Mouse (Mus musculus) gastrocnemius, adult 2 months (tissue): ENCODE measurements around the gene Spata1. TPM values are rescaled to one million over a fixed set of nuclear protein-coding genes. Genes with fewer than 3 reads are reported as not detected.

Experiments
- DNase-seq: peaks from one replicate; pipeline ENCODE4 v3.0.0; 2022
- H3K27ac ChIP-seq: fragments of 200-600 bp; 2 replicates; pipeline ENCODE4 v1.8.1; 2022; ENCODE audit warnings: mild to moderate bottlenecking
- H3K4me3 ChIP-seq: fragments of 200-600 bp; 2 replicates; pipeline ENCODE4 v1.8.1; 2022; ENCODE audit warnings: mild to moderate bottlenecking, moderate library complexity
- CTCF ChIP-seq: fragments of 200-600 bp; IDR thresholded peaks from 2 replicates; pipeline ENCODE4 v1.8.1; 2022; ENCODE audit warnings: antibody characterized with exemption, mild to moderate bottlenecking, moderate library complexity
- intact Hi-C: fragments of 180-260 bp; cut with DNase I; formaldehyde crosslinking; loops from one replicate; pipeline ENCODE4 v1.15.1; 2025
- total RNA-seq, 2 experiments: library from RNA; stranded (reverse); gene quantifications; 2 replicates each; pipeline ENCODE4 v1.2.3; 2021

Spata1 gene
- total RNA-seq, 2 experiments from 2014 or later = 4.4 to 5.4 TPM

DNA sequence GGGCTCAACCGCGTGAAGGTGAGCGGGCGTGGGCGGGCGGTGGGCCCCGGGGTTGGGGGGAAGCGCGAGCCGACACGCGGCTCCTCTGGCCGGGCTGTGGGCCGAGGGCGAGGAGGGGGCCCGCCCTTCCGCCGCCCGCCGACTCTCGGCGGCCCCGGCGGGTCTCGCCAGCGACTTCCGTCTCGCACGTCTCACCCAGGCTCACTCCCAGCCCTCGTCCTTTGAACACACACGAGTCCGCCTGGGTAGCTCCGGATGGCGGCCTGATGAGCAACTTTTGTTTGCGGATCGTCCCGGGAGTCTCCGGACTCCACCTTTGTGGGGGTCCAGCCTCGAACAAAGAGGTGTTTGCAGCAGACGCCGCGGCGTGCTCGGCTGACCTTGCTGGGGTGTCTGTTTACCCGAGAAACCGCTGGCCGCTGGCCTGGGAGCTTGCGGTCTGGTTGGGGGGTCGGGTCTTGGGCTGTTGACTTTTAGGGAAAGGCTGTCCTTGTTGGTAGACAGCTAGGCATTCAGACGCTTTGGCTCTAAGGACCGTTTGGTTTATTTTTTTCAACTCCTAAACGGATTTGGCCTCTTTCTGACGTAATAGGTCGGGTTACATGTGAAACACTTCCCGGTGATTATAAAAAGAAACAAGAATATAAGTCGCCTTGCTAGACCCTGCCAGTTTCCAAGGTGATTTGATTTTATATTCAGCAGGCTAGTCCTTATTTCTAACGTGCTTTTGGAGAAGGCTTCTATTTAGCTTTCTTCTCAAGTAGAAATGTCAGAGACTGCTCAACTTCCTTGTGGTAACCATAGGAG, 653 bp upstream of the Spata1 start:
- peak; percentile 75 for DNase-seq
- Histone ChIP-seq H3K27ac (peak overlapping the region; percentile 99), H3K4me3 (peak overlapping the region; percentile 99)
- no peak for TF ChIP-seq CTCF
- intact Hi-C loops = loop anchor here (2.0 kb wide), 1 partner anchor 21 kb away; the partner anchor contains the start of gene Rpf1

DNA sequence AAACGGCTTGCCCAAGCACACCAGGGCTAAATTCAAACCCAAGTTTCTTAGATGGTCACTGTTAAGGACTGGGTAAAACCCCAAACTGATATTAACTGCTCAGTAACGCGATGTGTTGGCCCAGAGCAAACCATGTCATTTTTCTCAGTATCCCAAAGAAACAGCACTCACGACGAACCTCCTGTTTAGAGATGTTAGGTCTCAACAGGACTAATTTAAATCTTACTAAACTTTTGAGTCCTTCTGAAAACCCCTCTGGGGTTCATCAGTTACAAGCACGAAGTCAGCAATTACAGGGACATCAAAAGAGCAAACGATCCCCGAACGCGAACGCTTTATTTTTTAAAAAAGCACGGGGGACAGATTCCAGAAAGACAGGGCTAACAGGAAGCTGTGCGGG, 564 bp downstream of the Spata1 start:
- Histone ChIP-seq H3K4me3 (peak overlapping the region; percentile 99), H3K27ac (peak overlapping the region; percentile 99)
- DNase-seq = no peak
- intact Hi-C loops = loop anchor here (5.0 kb wide), 1 partner anchor 47 kb away; no protein-coding TSS in a partner anchor
- TF ChIP-seq CTCF = no peak

GRCm38 (mm10) chr3:146494941-146495340, 4.6 kb downstream of the Spata1 start:
- no peak for DNase-seq
- intact Hi-C loops = loop anchor here (5.0 kb wide), 1 partner anchor 43 kb away; no protein-coding TSS in a partner anchor
- no peak for TF ChIP-seq CTCF
- H3K27ac ChIP-seq = no peak overlapping the region
- no peak overlapping the region for H3K4me3 ChIP-seq

DNA sequence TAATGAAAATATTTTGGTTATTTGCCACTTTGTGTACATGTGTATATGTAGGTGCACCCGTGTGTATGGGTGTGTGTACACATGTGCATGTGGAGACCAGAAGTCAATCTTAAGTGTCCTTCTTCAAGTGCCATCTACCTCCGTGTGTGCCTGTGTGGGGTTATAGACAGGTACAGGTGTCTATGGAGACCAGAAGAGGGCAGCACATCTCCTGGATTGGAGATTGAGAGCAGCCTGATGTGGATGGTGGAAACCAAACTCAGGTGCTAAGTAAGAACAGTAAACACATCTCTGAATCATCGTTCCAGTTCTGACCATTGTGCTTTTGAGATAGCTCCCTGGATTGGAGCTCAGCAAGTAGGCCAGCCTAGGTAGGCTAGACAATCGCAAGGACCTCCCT, 13.1 kb downstream of the Spata1 start:
- TF ChIP-seq CTCF = 0 out of 2 replicates have a peak, but pooled peaks have one; percentile 7
- no peak for DNase-seq
- intact Hi-C loops = no loop called here
- Histone ChIP-seq H3K4me3 (no peak overlapping the region), H3K27ac (no peak overlapping the region)

GRCm38 (mm10) chr3:146482044-146482443, 17.5 kb downstream of the Spata1 start:
- no peak for DNase-seq
- intact Hi-C loops = no loop called here
- no peak overlapping the region for H3K27ac ChIP-seq
- peak; percentile 41 for TF ChIP-seq CTCF
- no peak overlapping the region for H3K4me3 ChIP-seq

GRCm38 (mm10) chr3:146474428-146474827, 25.1 kb downstream of the Spata1 start:
- intact Hi-C loops = no loop called here
- no peak for DNase-seq
- no peak overlapping the region for H3K4me3 ChIP-seq
- no peak overlapping the region for H3K27ac ChIP-seq
- TF ChIP-seq CTCF = no peak

GRCm38 (mm10) chr3:146473741-146474140, 25.8 kb downstream of the Spata1 start:
- Histone ChIP-seq H3K4me3 (no peak overlapping the region), H3K27ac (no peak overlapping the region)
- TF ChIP-seq CTCF = no peak
- no peak for DNase-seq
- intact Hi-C loops = no loop called here

DNA sequence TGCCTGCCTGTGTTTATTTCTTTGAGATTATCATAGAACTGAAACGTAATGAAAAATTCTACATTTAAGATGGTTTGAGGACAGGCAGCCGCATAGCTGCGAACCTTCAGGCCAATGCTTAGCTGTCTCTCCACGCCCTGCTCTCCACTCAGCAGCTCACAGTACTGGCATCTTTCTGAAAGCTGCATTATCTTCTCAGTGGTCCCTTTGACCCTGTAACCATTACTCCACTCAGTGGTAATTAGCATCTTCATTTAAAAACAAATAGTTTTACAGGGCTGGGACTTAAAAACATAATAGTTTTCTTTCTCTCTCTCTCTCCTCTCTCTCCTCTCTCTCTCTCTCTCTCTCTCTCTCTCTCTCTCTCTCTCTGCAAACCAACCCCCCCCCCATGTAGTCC, 26.9 kb downstream of the Spata1 start:
- intact Hi-C loops = no loop called here
- Histone ChIP-seq H3K27ac (no peak overlapping the region), H3K4me3 (no peak overlapping the region)
- no peak for DNase-seq
- no peak for TF ChIP-seq CTCF

GRCm38 (mm10) chr3:146469226-146469625, 30.3 kb downstream of the Spata1 start:
- no peak for DNase-seq
- Histone ChIP-seq H3K27ac (no peak overlapping the region), H3K4me3 (no peak overlapping the region)
- no peak for TF ChIP-seq CTCF
- intact Hi-C loops = no loop called here

- DNase-seq = no peak
- Histone ChIP-seq H3K4me3 (no peak overlapping the region), H3K27ac (no peak overlapping the region)
- no peak; the same call in 1 of the 2 replicates for TF ChIP-seq CTCF
- intact Hi-C loops = no loop called here
Measured at GRCm38 (mm10) chr3:146462939-146463338, 36.6 kb downstream of the Spata1 start.

- intact Hi-C loops = loop anchor here (5.0 to 10.0 kb wide), 2 partner anchors 46 to 107 kb away; partner anchors contain the start of genes Gng5 and Spata1
- Histone ChIP-seq H3K4me3 (no peak overlapping the region), H3K27ac (no peak overlapping the region)
- TF ChIP-seq CTCF = no peak
- DNase-seq = no peak
Measured at GRCm38 (mm10) chr3:146451375-146451774, 48.2 kb downstream of the Spata1 start.

GRCm38 (mm10) chr3:146450371-146450841, 49.1 kb downstream of the Spata1 start:
- intact Hi-C loops = loop anchor here (5.0 to 10.0 kb wide), 2 partner anchors 47 to 106 kb away; partner anchors contain the start of genes Gng5 and Spata1
- TF ChIP-seq CTCF = peak; percentile 42
- peak overlapping the region; percentile 92 for H3K27ac ChIP-seq
- peak; percentile 95 for DNase-seq
- H3K4me3 ChIP-seq = peak overlapping the region; percentile 91

DNA sequence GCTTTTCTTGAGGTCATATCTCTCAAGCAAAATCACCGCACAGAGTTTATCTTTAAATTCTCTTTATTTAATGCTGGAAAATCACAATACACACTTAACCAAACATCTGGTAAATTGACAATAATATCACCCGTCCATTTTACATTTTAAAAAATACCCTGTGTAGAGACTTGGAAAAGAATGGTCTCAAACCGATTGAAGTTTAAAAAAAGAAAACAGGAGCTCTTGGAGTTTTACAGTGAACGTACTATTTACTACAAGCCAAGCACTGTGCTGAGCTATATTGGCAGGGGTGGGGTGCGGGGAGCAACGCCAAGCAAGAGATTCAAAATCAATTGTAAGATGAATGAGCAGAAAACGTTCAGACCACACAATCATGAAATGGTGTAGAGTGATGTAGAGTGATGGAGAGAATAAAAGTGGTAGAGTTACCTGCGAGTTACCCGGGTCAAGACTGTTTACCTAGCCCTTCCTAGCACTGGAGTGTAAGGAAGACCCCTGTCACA, 49.8 kb downstream of the Spata1 start, which contains the start of gene Ctbs:
Gene Ctbs (plus strand): TSS at position 51 of the 506 bp plus-strand sequence.
- no peak for TF ChIP-seq CTCF
- Histone ChIP-seq H3K4me3 (peak within 1 kb of the TSS; percentile 91), H3K27ac (peak within 1 kb of the TSS; percentile 92)
- intact Hi-C loops = loop anchor here (5.0 to 10.0 kb wide), 2 partner anchors 48 to 105 kb away; partner anchors contain the start of genes Gng5 and Spata1
- no peak for DNase-seq
